Mouse (Mus musculus) T-helper 17 cell (primary cell): ENCODE data around the gene Ms4a15.

Source experiments
- in situ Hi-C, 2 experiments: fragments of 300-600 bp; cut with MboI, MseI; formaldehyde crosslinking; loops; 1 replicate in 1 of 2; 2 replicates in 1 of 2; pipeline ENCODE4 v1.15.1; 2025; ENCODE audit warnings: high pct_unique_total_duplicates in 2 of 2

Ms4a15 gene

GRCm38 (mm10) chr19:10959978-10960346 is 33.1 kb downstream of the Ms4a15 start:
- in situ Hi-C loops: loop anchor here (5.0 kb wide), 3 partner anchors 48 to 288 kb away; no protein-coding TSS in a partner anchor

- in situ Hi-C loops: no loop called here
Observed at GRCm38 (mm10) chr19:10959085-10959977, 33.7 kb downstream of the Ms4a15 start.

- in situ Hi-C loops: no loop called here
Observed at GRCm38 (mm10) chr19:10952021-10952939, 40.8 kb downstream of the Ms4a15 start.

GRCm38 (mm10) chr19:10949558-10949957 is 43.5 kb downstream of the Ms4a15 start:
- in situ Hi-C loops: no loop called here

GRCm38 (mm10) chr19:10949112-10949511 is 43.9 kb downstream of the Ms4a15 start, which contains the start of gene Ccdc86:
Gene Ccdc86 (minus strand): TSS chr19:10949266.
- in situ Hi-C loops: no loop called here

- in situ Hi-C loops: no loop called here
Observed at GRCm38 (mm10) chr19:10948416-10948815, 44.6 kb downstream of the Ms4a15 start.

- in situ Hi-C loops: no loop called here
Observed at GRCm38 (mm10) chr19:10947219-10947618, 45.8 kb downstream of the Ms4a15 start.

- in situ Hi-C loops: no loop called here
Observed at GRCm38 (mm10) chr19:10946506-10946905, 46.5 kb downstream of the Ms4a15 start.

- in situ Hi-C loops: no loop called here
Observed at GRCm38 (mm10) chr19:10943955-10944354, 49.1 kb downstream of the Ms4a15 start.

GRCm38 (mm10) chr19:10940801-10941457 is 52.1 kb downstream of the Ms4a15 start:
- in situ Hi-C loops: no loop called here

- in situ Hi-C loops: no loop called here
Observed at GRCm38 (mm10) chr19:10940097-10940800, 52.8 kb downstream of the Ms4a15 start.

- in situ Hi-C loops: no loop called here
Observed at GRCm38 (mm10) chr19:10938771-10939170, 54.3 kb downstream of the Ms4a15 start.

- in situ Hi-C loops: no loop called here
Observed at GRCm38 (mm10) chr19:10937110-10937563, 55.9 kb downstream of the Ms4a15 start, which contains the start of gene Ptgdr2. Gene Ptgdr2 (plus strand): TSS chr19:10937160.

GRCm38 (mm10) chr19:10936077-10936476 is 57.0 kb downstream of the Ms4a15 start:
- in situ Hi-C loops: no loop called here

GRCm38 (mm10) chr19:10935029-10935428 is 58.0 kb downstream of the Ms4a15 start:
- in situ Hi-C loops: no loop called here

GRCm38 (mm10) chr19:10930641-10931040 is 62.4 kb downstream of the Ms4a15 start:
- in situ Hi-C loops: no loop called here
